Mouse (Mus musculus): ENCODE results near the gene Gnat2.

- TF ChIP-seq CTCF (IDR thresholded peaks at IDR 0.05; ENCODE audit: low read depth, low read length) (no peak), GATA2 (IDR thresholded peaks at IDR 0.05; ENCODE audit: borderline replicate concordance, low read depth, low read length) (no peak), GATA1 (IDR thresholded peaks at IDR 0.05; ENCODE audit: borderline replicate concordance, low read length) (no peak)
Observed at GRCm38 (mm10) chr3:108121101-108121500, 28.5 kb downstream of the Gnat2 start.
